Mouse (Mus musculus) E14TG2a.4 (cell line): ENCODE measurements around the gene Dpp6.

Experiments
- CTCF ChIP-seq: conservative IDR thresholded peaks from 2 replicates; pipeline ENCODE4 v1.5.1; 2014; ENCODE audit warnings: low read length
- NANOG ChIP-seq: IDR thresholded peaks from 2 replicates; pipeline ENCODE4 v1.6.1; 2014; ENCODE audit warnings: borderline replicate concordance, low read length, mixed read lengths

- TF ChIP-seq CTCF (no peak), NANOG (no peak)
Observed at GRCm38 (mm10) chr5:27719311-27719710, 902.3 kb downstream of the Dpp6 start.
